Mouse (Mus musculus): ENCODE results near the gene Aco1.

DNA sequence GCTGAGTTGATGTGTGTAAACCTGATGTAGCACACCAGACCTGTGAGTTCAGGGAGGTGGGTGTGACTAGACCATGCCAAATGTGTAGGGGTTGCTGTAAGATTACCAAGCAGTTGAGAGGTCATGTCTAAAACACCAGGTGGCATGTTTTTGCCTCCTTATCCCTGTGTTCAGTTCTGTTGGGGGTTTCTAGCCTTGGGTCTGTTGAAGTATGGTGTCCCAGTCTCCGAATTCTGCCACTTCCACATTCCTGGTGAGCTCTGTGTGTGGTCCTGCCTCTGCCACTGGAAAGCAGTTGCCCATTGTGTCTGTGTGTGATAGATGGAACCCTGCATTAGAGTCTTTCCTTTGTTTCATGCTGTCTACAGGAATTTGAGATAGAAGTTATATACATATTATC lies 1.7 kb downstream of the Aco1 start:
- no peak for TF ChIP-seq CTCF (IDR thresholded peaks at IDR 0.05; ENCODE audit: extremely low read depth, insufficient read depth, low read length)
- TF ChIP-seq POLR2A (IDR thresholded peaks at IDR 0.05; ENCODE audit: extremely low read depth, insufficient read depth, low read length) = no peak

Data from cortical plate, adult 2 months (tissue).